Mouse (Mus musculus) stomach, embryonic 14.5 days (tissue): ENCODE measurements at regions not wholly inside any gene's neighbourhood (a gene's known extent, or its start where the extent isn't known, plus 50 kb on each side); places are given as distances from the start of the nearest gene placed in this dataset.

Experiments used
- ATAC-seq: fragments of 200-750 bp; cut with Nextera tagmentation; 2 replicates; pipeline ENCODE4 v1.8.0; 2017; ENCODE audit warnings: low read depth, moderate TSS enrichment; ENCODE audit not compliant: insufficient number of reproducible peaks, insufficient read depth, low FRiP score
- H3K27ac ChIP-seq: fragments of 300-500 bp; sonication (generic); 2 replicates; pipeline ENCODE4 v1.5.1; 2014; ENCODE audit warnings: mild to moderate bottlenecking, low read length, moderate library complexity, mixed read lengths
- H3K27me3 ChIP-seq: fragments of 300-500 bp; sonication (generic); 2 replicates; pipeline ENCODE4 v1.6.1; 2014; ENCODE audit warnings: low read length, control low read depth, mixed read lengths; ENCODE audit not compliant: control insufficient read depth, insufficient read depth
- H3K36me3 ChIP-seq: fragments of 300-500 bp; sonication (generic); 2 replicates; pipeline ENCODE4 v1.6.1; 2014; ENCODE audit warnings: mild to moderate bottlenecking, control low read depth, low read length, moderate library complexity, mixed read lengths; ENCODE audit not compliant: control insufficient read depth, insufficient read depth
- H3K4me1 ChIP-seq: fragments of 300-500 bp; sonication (generic); 2 replicates; pipeline ENCODE4 v1.6.1; 2014; ENCODE audit warnings: low read length, control low read depth, mixed read lengths; ENCODE audit not compliant: control insufficient read depth, insufficient read depth
- H3K4me2 ChIP-seq: fragments of 300-500 bp; sonication (generic); replicated peaks from 2 replicates; pipeline ENCODE4 v1.6.1; 2014; ENCODE audit warnings: low read depth, low read length, control low read depth
- H3K4me3 ChIP-seq: fragments of 300-500 bp; sonication (generic); 2 replicates; pipeline ENCODE4 v1.5.1; 2014; ENCODE audit warnings: low read depth, low read length, control low read depth
- H3K9ac ChIP-seq: fragments of 300-500 bp; sonication (generic); replicated peaks from 2 replicates; pipeline ENCODE4 v1.6.1; 2014; ENCODE audit warnings: low read depth, mild to moderate bottlenecking, control low read depth, low read length, moderate library complexity, mixed read lengths
- H3K9me3 ChIP-seq: fragments of 300-500 bp; sonication (generic); 2 replicates; pipeline ENCODE4 v1.6.1; 2016; ENCODE audit warnings: low read depth, low read length, control low read depth; ENCODE audit not compliant: control insufficient read depth
- WGBS: fragments of 180-500 bp; shearing (Covaris S2); extraction: QIAGEN DNeasy Blood & Tissue Kit; methylation state at CpG from one replicate; pipeline ENCODE4 v1.1.7; 2014; 5-methylcytosine and 5-hydroxymethylcytosine counted together

DNA sequence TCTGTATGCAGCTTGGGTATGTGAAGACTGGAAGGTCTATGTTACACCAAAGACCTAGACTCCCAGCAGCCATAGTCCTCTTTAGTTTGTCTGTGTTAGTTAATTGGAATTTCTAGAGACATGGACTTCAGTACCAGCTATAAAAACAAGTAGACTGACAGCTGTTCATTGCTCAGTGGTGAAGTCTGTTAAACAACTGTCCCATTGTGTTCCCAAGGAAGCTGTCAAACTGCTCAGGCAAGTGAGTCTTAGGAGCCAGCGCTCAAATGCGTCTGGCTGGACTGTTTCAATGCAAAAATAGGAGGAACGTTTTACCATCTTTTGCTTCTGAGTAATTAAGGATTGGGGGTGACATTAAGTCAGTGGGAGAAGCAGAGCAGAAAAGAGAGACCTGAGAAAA lies 92.9 kb upstream of the Fam83b start:
- Histone ChIP-seq H3K27me3 (no peaks in the 10 kb centered on the region), H3K4me2 (no peak overlapping the region), H3K9me3 (no peaks in the 10 kb centered on the region), H3K36me3 (no peaks in the 10 kb centered on the region), H3K27ac (no peak overlapping the region), H3K4me3 (no peak overlapping the region), H3K4me1 (no peaks in the 10 kb centered on the region), H3K9ac (no peak overlapping the region)
- no peak for ATAC-seq
- WGBS = 58% methylated on average over 3 of the region's 3 CpGs

DNA sequence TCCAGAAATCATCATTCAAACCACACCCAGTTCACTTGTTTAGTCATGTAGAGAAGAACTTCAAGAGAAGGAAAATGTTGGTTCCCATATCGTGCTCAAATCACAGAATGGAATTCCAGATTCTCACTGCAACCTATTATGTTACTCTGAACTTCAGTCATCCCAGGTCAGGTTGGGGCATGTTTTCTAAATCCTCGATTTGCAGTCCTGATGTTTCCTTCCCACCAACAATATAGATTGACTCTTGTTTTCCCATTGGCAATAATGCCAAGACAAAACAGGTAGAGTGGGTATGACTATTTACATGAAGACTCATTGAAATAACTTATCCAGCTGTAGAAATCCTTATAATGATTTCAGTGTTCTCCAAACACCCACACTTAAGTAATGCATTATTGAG lies 86.4 kb upstream of the Fam83b start:
- Histone ChIP-seq H3K36me3 (no peaks in the 10 kb centered on the region), H3K9me3 (no peaks in the 10 kb centered on the region), H3K27ac (no peak overlapping the region), H3K4me3 (no peak overlapping the region), H3K4me2 (no peak overlapping the region), H3K27me3 (no peaks in the 10 kb centered on the region), H3K9ac (no peak overlapping the region), H3K4me1 (no peaks in the 10 kb centered on the region)
- 75% methylated on average over 2 of the region's 2 CpGs for WGBS
- no peak for ATAC-seq

DNA sequence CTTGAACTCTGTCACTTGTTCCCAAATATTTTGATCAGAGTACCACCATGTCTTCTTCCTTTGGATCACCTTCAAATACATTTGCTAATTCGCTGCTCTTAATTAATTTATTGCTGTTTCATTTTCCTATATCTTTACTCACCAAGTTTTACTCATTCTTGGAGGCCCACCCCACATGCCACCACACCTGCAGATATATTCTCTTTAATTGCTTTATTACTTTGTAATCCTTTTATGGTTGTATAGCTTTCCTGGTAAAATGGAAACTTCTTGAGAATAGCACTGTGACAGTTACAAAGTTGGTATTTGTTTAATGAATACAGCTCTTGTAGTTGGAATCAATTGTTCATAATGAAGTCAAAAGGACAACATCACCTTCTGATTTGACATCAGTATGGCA lies 82.6 kb upstream of the Fam83b start:
- H3K4me1 ChIP-seq = no peaks in the 10 kb centered on the region
- no peak for ATAC-seq
- no peak overlapping the region for H3K27ac ChIP-seq
- H3K9me3 ChIP-seq = no peaks in the 10 kb centered on the region
- WGBS = 84% methylated on average over 1 of the region's 1 CpGs
- no peak overlapping the region for H3K4me3 ChIP-seq
- H3K4me2 ChIP-seq = no peak overlapping the region
- H3K27me3 ChIP-seq = no peaks in the 10 kb centered on the region
- H3K36me3 ChIP-seq = no peaks in the 10 kb centered on the region
- H3K9ac ChIP-seq = no peak overlapping the region

DNA sequence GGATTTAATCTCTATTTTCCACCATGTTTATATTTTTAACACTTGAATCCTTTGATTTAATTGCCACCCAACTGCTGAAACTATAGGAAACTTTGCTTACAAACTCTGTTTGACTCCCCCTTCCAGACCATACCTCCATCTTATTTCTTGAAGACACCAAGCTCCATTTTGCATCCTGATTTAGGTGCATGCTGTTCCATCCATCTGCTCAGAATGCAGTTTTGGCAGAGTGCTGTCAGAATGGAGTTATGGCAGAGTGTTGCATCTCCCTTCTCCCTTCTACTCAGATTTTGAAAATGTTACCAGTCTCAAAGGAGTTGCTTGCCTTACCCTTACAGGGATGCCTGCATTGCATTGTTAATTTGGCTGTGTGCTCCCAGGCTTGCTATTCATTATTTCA lies 79.5 kb upstream of the Fam83b start:
- Histone ChIP-seq H3K9ac (no peak overlapping the region), H3K9me3 (no peaks in the 10 kb centered on the region), H3K27ac (no peak overlapping the region), H3K36me3 (no peaks in the 10 kb centered on the region), H3K4me3 (no peak overlapping the region), H3K27me3 (no peaks in the 10 kb centered on the region), H3K4me2 (no peak overlapping the region), H3K4me1 (no peaks in the 10 kb centered on the region)
- no peak for ATAC-seq
